Mouse (Mus musculus) right cerebral cortex, postnatal 25 days (tissue): ENCODE measurements around the gene Ucp1.

Experiments
- DNase-seq: peaks from one replicate; pipeline ENCODE4 v3.0.0; 2022

Gene Ucp1

DNA sequence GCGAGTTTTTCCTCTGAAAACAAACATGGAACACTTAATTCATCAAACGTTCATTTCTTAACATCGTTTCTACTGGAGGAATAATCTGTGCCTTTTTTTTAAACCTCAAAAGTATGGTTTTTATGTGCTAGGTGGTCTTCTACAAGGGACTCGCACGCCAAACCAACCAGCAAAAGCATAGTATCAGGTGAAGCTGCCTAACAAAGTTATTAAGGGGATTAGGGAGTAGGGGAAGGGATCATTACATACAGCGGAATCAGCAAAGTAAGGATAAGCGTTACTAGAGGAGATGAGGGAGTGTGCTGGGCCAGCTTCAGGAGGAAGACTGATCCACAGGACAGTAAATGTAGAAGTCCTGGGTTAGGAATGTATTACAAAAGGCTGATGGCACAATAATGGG is 42.7 kb downstream of the Ucp1 start:
- DNase-seq, result no peak

DNA sequence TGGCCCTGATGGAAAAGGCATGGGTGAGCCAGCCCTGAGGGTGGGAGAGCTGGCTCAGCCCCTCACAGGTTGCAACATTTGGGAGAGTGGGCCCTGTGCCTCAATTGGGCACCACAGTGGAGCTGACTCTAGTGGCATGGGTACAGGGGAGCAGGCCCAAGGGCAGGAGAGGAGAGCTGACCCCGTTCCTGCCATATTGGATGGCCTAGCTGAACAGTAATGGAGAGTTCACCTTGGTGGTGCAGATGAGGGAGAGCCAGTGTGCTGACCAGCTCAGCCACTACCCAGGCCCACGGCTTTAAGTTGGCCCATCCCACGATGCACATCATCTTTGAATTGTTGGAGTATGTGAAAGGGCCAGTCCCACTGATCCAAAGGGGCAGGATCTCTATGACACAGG is 51.9 kb downstream of the Ucp1 start:
- no peak for DNase-seq

DNA sequence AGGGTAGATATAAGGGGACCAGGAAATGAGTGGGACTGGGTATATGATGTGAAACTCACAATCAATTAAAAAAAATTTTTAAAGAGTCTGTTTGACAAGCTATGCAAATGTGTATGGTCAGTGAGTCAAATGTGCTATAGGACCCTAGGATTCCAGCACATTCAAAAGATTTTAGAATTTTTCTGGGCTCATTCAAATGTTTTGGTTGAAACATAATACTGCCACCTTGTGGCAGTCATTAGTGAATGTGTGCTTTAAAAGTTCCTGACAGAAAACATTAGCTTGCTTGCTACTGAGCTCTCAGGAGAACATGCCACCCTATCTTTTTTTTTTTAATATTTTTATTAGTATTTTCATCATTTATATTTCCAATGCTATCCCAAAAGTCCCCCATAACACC is 52.5 kb downstream of the Ucp1 start:
- DNase-seq, result no peak
